Mouse (Mus musculus) embryonic facial prominence, embryonic 11.5 days (tissue): Measurements from ENCODE around the gene Map9. TPM values are rescaled to one million over a fixed set of nuclear protein-coding genes. Genes with fewer than 3 reads are reported as not detected.
"Not testable (repeated sequence)": the region's sequence is repeated elsewhere in the genome, so short reads cannot be mapped to it uniquely, and the experiment has no call there.

Experiments used
- ATAC-seq: fragments of 200-750 bp; cut with Nextera tagmentation; replicated peaks from 2 replicates; pipeline ENCODE4 v1.8.0; 2017; ENCODE audit warnings: low read depth; ENCODE audit not compliant: insufficient number of reproducible peaks, low FRiP score, low TSS enrichment
- DNase-seq: peaks from one replicate; pipeline ENCODE4 v3.0.0-alpha.2; 2015; ENCODE audit warnings: low spot score
- H3K27ac ChIP-seq: fragments of 300-500 bp; sonication (generic); replicated peaks from 2 replicates; pipeline ENCODE4 v1.5.1; 2014; ENCODE audit warnings: mild to moderate bottlenecking, low read depth, low read length, control low read depth
- H3K27me3 ChIP-seq: fragments of 300-500 bp; sonication (generic); 2 replicates; pipeline ENCODE4 v1.6.1; 2014; ENCODE audit warnings: mild to moderate bottlenecking, low read length, moderate library complexity, mixed read lengths; ENCODE audit not compliant: control insufficient read depth, insufficient read depth
- H3K36me3 ChIP-seq: fragments of 300-500 bp; sonication (generic); replicated peaks from 2 replicates; pipeline ENCODE4 v1.6.1; 2014; ENCODE audit warnings: low read depth, mild to moderate bottlenecking, low read length, moderate library complexity, mixed read lengths; ENCODE audit not compliant: control insufficient read depth, insufficient read depth
- H3K4me1 ChIP-seq: fragments of 300-500 bp; sonication (generic); 2 replicates; pipeline ENCODE4 v1.6.1; 2014; ENCODE audit warnings: low read length, mixed read lengths; ENCODE audit not compliant: control insufficient read depth, insufficient read depth
- H3K4me2 ChIP-seq: fragments of 300-500 bp; sonication (generic); 2 replicates; pipeline ENCODE4 v1.6.1; 2014; ENCODE audit warnings: low read depth, mild to moderate bottlenecking, control low read depth, low read length, moderate library complexity
- H3K4me3 ChIP-seq: fragments of 300-500 bp; sonication (generic); 2 replicates; pipeline ENCODE4 v1.5.1; 2014; ENCODE audit warnings: low read depth, low read length, control low read depth
- H3K9ac ChIP-seq: fragments of 300-500 bp; sonication (generic); replicated peaks from 2 replicates; pipeline ENCODE4 v1.6.1; 2014; ENCODE audit warnings: mild to moderate bottlenecking, control low read depth, low read length
- H3K9me3 ChIP-seq: fragments of 300-500 bp; sonication (generic); replicated peaks from 2 replicates; pipeline ENCODE4 v1.6.1; 2016; ENCODE audit warnings: mild to moderate bottlenecking, low read length, inconsistent platforms, mixed read lengths; ENCODE audit not compliant: control insufficient read depth
- WGBS: fragments of 180-500 bp; shearing (Covaris S2); extraction: QIAGEN DNeasy Blood & Tissue Kit; methylation state at CpG from one replicate; pipeline ENCODE4 v1.1.7; 2014; 5-methylcytosine and 5-hydroxymethylcytosine counted together
- polyA plus RNA-seq: library from polyadenylated mRNA; unstranded; fragments of >200 nt; fragmentation: Nextera tagmentation; extraction: Ambion mirVana; gene quantifications from 2 replicates; pipeline ENCODE4 v1.2.1, GENCODE M21; 2014

Gene Map9
- polyA plus RNA-seq, 1 experiment from 2014 or later = 13.6 TPM

- Histone ChIP-seq H3K36me3 (no peaks in the 10 kb centered on the region), H3K9ac (no peak overlapping the region), H3K27me3 (no peaks in the 10 kb centered on the region), H3K4me1 (no peaks in the 10 kb centered on the region), H3K9me3 (no peaks in the 10 kb centered on the region), H3K4me2 (no peak overlapping the region), H3K4me3 (no peak overlapping the region), H3K27ac (no peak overlapping the region)
- WGBS = 84% methylated on average over 3 of the region's 3 CpGs
- DNase-seq (no peak), ATAC-seq (no peak)
Observed at GRCm38 (mm10) chr3:82417958-82418357, 60.1 kb downstream of the Map9 start.

GRCm38 (mm10) chr3:82435351-82435750 is 77.5 kb downstream of the Map9 start:
- H3K27me3 ChIP-seq = no peaks in the 10 kb centered on the region
- H3K4me1 ChIP-seq = no peaks in the 10 kb centered on the region
- WGBS = 83% methylated on average over 8 of the region's 8 CpGs
- no peak overlapping the region for H3K4me3 ChIP-seq
- H3K9ac ChIP-seq = no peak overlapping the region
- ATAC-seq (no peak), DNase-seq (no peak)
- H3K27ac ChIP-seq = no peak overlapping the region
- H3K36me3 ChIP-seq = no peaks in the 10 kb centered on the region
- no peak overlapping the region for H3K4me2 ChIP-seq
- no peaks in the 10 kb centered on the region for H3K9me3 ChIP-seq

GRCm38 (mm10) chr3:82440976-82441375 is 83.1 kb downstream of the Map9 start:
- 45% methylated on average over 3 of the region's 3 CpGs for WGBS
- Histone ChIP-seq H3K4me1 (no peaks in the 10 kb centered on the region), H3K27me3 (no peaks in the 10 kb centered on the region), H3K36me3 (no peaks in the 10 kb centered on the region), H3K27ac (no peak overlapping the region), H3K4me3 (no peak overlapping the region), H3K9me3 (no peaks in the 10 kb centered on the region), H3K4me2 (no peak overlapping the region), H3K9ac (no peak overlapping the region)
- ATAC-seq = no peak
- DNase-seq = no peak

- not testable (repeated sequence) for H3K36me3 ChIP-seq, H3K27ac ChIP-seq, DNase-seq, H3K9me3 ChIP-seq, H3K9ac ChIP-seq, H3K4me1 ChIP-seq, ATAC-seq, H3K4me2 ChIP-seq, H3K4me3 ChIP-seq, H3K27me3 ChIP-seq
Observed at GRCm38 (mm10) chr3:82441601-82442000, 83.8 kb downstream of the Map9 start.

Other genes starting within 250 kb of the Map9 start
- 3.0 and 3.6 TPM in 2 replicates for gene Gucy1a1, start 212.3 kb upstream of the Map9 start, polyA plus RNA-seq
- not detected in 2 replicates for gene Npy2r, start 190.0 kb downstream of the Map9 start, polyA plus RNA-seq